Comparison of ENCODE assay signal across 8 mouse cellular contexts in the genomic region with DNA sequence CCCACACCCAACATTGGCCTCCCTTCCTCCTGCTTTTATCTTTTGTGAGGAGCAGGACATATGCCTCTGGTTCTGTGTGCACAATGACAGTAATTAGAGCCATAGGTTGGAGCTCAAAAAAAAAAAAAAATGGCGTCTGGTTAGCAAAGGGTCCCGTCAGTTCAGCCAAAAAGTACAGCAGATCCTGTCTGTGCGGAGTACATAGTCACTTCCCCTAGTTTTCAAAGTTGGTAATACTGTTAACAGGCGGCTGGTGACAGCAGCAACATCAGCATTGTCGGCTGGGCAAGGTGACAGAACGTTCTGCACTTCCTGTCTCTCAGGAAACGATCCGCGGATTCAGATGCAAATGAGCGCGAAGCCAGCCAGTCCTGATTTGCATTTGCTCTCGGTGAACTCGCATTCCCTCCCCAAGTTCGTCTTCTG.
DNase-seq lines count a peak whose midpoint lies in the region; ATAC-seq and TF ChIP-seq lines count a peak whose summit lies in the region.

No protein-coding gene starts in this region.

- no peaks in the 10 kb centered on the region for H3K9me3 ChIP-seq in embryonic facial prominence, embryonic 12.5 days
- H3K9me3 ChIP-seq in heart, postnatal 0 days (replicated peaks; ENCODE audit: control insufficient read depth, low read length), result no peaks in the 10 kb centered on the region
- H3K9me3 ChIP-seq in kidney, postnatal 0 days (replicated peaks; ENCODE audit: low read length), result no peaks in the 10 kb centered on the region
- no peaks in the 10 kb centered on the region for H3K9me3 ChIP-seq in lung, embryonic 14.5 days (ENCODE audit: low read depth, low read length)
- no peaks in the 10 kb centered on the region for H3K9me3 ChIP-seq in neural tube, embryonic 13.5 days

- WGBS in embryonic facial prominence, embryonic 12.5 days, result 3% methylated on average over 14 of the region's 14 CpGs
- 4% methylated on average over 14 of the region's 14 CpGs for WGBS in heart, postnatal 0 days
- WGBS in kidney, postnatal 0 days, result 4% methylated on average over 14 of the region's 14 CpGs
- 7% methylated on average over 14 of the region's 14 CpGs for WGBS in lung, embryonic 14.5 days
- whole genome bisulfite sequencing in neural tube, embryonic 13.5 days, result 4% methylated on average over 14 of the region's 14 CpGs

- peak; percentile 9; the same call in 1 of the 2 replicates for TF ChIP-seq CTCF in heart, postnatal 0 days (IDR thresholded peaks at IDR 0.05; ENCODE audit: low read depth)
- no peak for TF ChIP-seq CTCF in kidney, postnatal 0 days (IDR thresholded peaks at IDR 0.05; ENCODE audit: low read depth)
- TF ChIP-seq CTCF in lung, embryonic 14.5 days (IDR thresholded peaks at IDR 0.05; ENCODE audit: low read depth), result no peak

- H3K27ac ChIP-seq in embryonic facial prominence, embryonic 12.5 days, result no peak overlapping the region
- peak overlapping the region; percentile 36 for H3K27ac ChIP-seq in heart, postnatal 0 days (ENCODE audit: low read depth)
- H3K27ac ChIP-seq in kidney, postnatal 0 days, result 0 out of 2 replicates have a peak overlapping the region, but pooled peaks have one; percentile 13
- no peak overlapping the region for H3K27ac ChIP-seq in lung, embryonic 14.5 days (ENCODE audit: low read depth)
- no peak overlapping the region for H3K27ac ChIP-seq in neural tube, embryonic 13.5 days (replicated peaks)

- H3K4me3 ChIP-seq in embryonic facial prominence, embryonic 12.5 days, result peak overlapping the region; percentile 29
- H3K4me3 ChIP-seq in heart, postnatal 0 days (ENCODE audit: low read depth, low read length), result peak overlapping the region; percentile 18
- peak overlapping the region; percentile 18 for H3K4me3 ChIP-seq in kidney, postnatal 0 days (replicated peaks; ENCODE audit: low read depth, low read length)
- H3K4me3 ChIP-seq in lung, embryonic 14.5 days (ENCODE audit: low read depth, low read length), result peak overlapping the region; percentile 7
- peak overlapping the region; percentile 30 for H3K4me3 ChIP-seq in neural tube, embryonic 13.5 days

- H3K4me1 ChIP-seq in embryonic facial prominence, embryonic 12.5 days, result no peaks in the 10 kb centered on the region; the same call in 1 of the 2 replicates
- H3K4me1 ChIP-seq in heart, postnatal 0 days (ENCODE audit: control insufficient read depth, insufficient read depth), result peaks cover 10% of the 10 kb centered on the region
- H3K4me1 ChIP-seq in kidney, postnatal 0 days (replicated peaks; ENCODE audit: insufficient read depth, low read length), result no peaks in the 10 kb centered on the region
- no peaks in the 10 kb centered on the region for H3K4me1 ChIP-seq in lung, embryonic 14.5 days (ENCODE audit: insufficient read depth)
- peaks cover 10% of the 10 kb centered on the region for H3K4me1 ChIP-seq in neural tube, embryonic 13.5 days (replicated peaks)

- H3K27me3 ChIP-seq in embryonic facial prominence, embryonic 12.5 days, result no peaks in the 10 kb centered on the region
- no peaks in the 10 kb centered on the region for H3K27me3 ChIP-seq in heart, postnatal 0 days (ENCODE audit: control insufficient read depth, insufficient read depth, low read length)
- no peaks in the 10 kb centered on the region for H3K27me3 ChIP-seq in kidney, postnatal 0 days (ENCODE audit: insufficient read depth, low read length)
- H3K27me3 ChIP-seq in lung, embryonic 14.5 days (ENCODE audit: insufficient read depth, low read length), result no peaks in the 10 kb centered on the region
- no peaks in the 10 kb centered on the region for H3K27me3 ChIP-seq in neural tube, embryonic 13.5 days

- TF ChIP-seq EP300 in heart, postnatal 0 days (IDR thresholded peaks at IDR 0.05; ENCODE audit: low read depth), result no peak

- DNase-seq in gastrocnemius, postnatal 14 days, result peak; percentile 11
- DNase-seq in gastrocnemius, adult 18-20 months (ENCODE audit: low spot score), result no peak
- DNase-seq in heart, postnatal 0 days (ENCODE audit: low spot score), result peak; percentile 77
- DNase-seq in kidney, postnatal 0 days (ENCODE audit: low spot score), result peak; percentile 58
- peak; percentile 78 for DNase-seq in lung, embryonic 14.5 days
- peak; percentile 65 to 68 for DNase-seq in thymus, postnatal 10 days (ENCODE audit: low spot score in 2 of 2)

- no peak overlapping the region for H3K9ac ChIP-seq in embryonic facial prominence, embryonic 12.5 days
- no peak overlapping the region for H3K9ac ChIP-seq in heart, postnatal 0 days (replicated peaks; ENCODE audit: low read depth, low read length)
- peak overlapping the region; percentile 9; the same call in 1 of the 2 replicates for H3K9ac ChIP-seq in kidney, postnatal 0 days (ENCODE audit: low read depth, low read length)
- peak overlapping the region; percentile 1 for H3K9ac ChIP-seq in lung, embryonic 14.5 days
- peak overlapping the region; percentile 45 for H3K9ac ChIP-seq in neural tube, embryonic 13.5 days

- intact Hi-C loops in gastrocnemius, postnatal 14 days (cut with DNase I; ENCODE audit: low total_unique reads), result no loop called here

- ATAC-seq in embryonic facial prominence, embryonic 12.5 days (ENCODE audit: insufficient number of reproducible peaks, insufficient read depth, low FRiP score, low TSS enrichment), result no peak
- ATAC-seq in heart, postnatal 0 days (ENCODE audit: insufficient read depth, low read depth), result peak; percentile 80
- no peak for ATAC-seq in kidney, postnatal 0 days (replicated peaks; ENCODE audit: low FRiP score, low read depth)
- no peak for ATAC-seq in lung, embryonic 14.5 days (ENCODE audit: insufficient read depth)
- ATAC-seq in neural tube, embryonic 13.5 days (ENCODE audit: low read depth), result 0 out of 2 replicates have a peak, but pooled peaks have one; percentile 40

- peak overlapping the region; percentile 47 for H3K4me2 ChIP-seq in embryonic facial prominence, embryonic 12.5 days (replicated peaks)
- peak overlapping the region; percentile 43 for H3K4me2 ChIP-seq in heart, postnatal 0 days (ENCODE audit: low read depth, low read length)
- H3K4me2 ChIP-seq in kidney, postnatal 0 days (ENCODE audit: low read length), result peak overlapping the region; percentile 49
- peak overlapping the region; percentile 51 for H3K4me2 ChIP-seq in lung, embryonic 14.5 days
- H3K4me2 ChIP-seq in neural tube, embryonic 13.5 days, result peak overlapping the region; percentile 56

- no peaks in the 10 kb centered on the region for H3K36me3 ChIP-seq in embryonic facial prominence, embryonic 12.5 days
- H3K36me3 ChIP-seq in heart, postnatal 0 days (replicated peaks; ENCODE audit: control insufficient read depth, insufficient read depth, low read length), result no peaks in the 10 kb centered on the region
- no peaks in the 10 kb centered on the region for H3K36me3 ChIP-seq in kidney, postnatal 0 days (ENCODE audit: insufficient read depth, low read length)
- no peaks in the 10 kb centered on the region for H3K36me3 ChIP-seq in lung, embryonic 14.5 days (ENCODE audit: insufficient read depth)
- H3K36me3 ChIP-seq in neural tube, embryonic 13.5 days, result no peaks in the 10 kb centered on the region

Comparison
In these comparisons a context has a peak if more than half of its experiments do, and no peak if none do; other contexts are left out.
1. ATAC-seq: peak in heart, postnatal 0 days (single experiment) and neural tube, embryonic 13.5 days (single experiment); none in embryonic facial prominence, embryonic 12.5 days (single experiment), kidney, postnatal 0 days (single experiment) and lung, embryonic 14.5 days (single experiment).
2. H3K27ac ChIP-seq: peak in heart, postnatal 0 days (single experiment) and kidney, postnatal 0 days (single experiment); none in embryonic facial prominence, embryonic 12.5 days (single experiment), lung, embryonic 14.5 days (single experiment) and neural tube, embryonic 13.5 days (single experiment).
3. H3K9ac ChIP-seq: peak in kidney, postnatal 0 days (single experiment), lung, embryonic 14.5 days (single experiment) and neural tube, embryonic 13.5 days (single experiment); none in embryonic facial prominence, embryonic 12.5 days (single experiment) and heart, postnatal 0 days (single experiment).
4. Peak in every context shown above with its lines, with median percentiles within 50 percentile points of each other: H3K4me2 ChIP-seq and H3K4me3 ChIP-seq.